Mouse (Mus musculus): ENCODE measurements around the gene Dtnbp1. TPM values are rescaled to one million over a fixed set of nuclear protein-coding genes. Genes with fewer than 3 reads are reported as not detected.

The Dtnbp1 gene
- 10 to 100 TPM; 67.8 to 74.4 TPM for total RNA-seq (2021)

GRCm38 (mm10) chr13:45001911-45002615 lies at the start of gene Dtnbp1:
Dtnbp1 (minus strand) TSS chr13:45002147.
- intact Hi-C loops (cut with DNase I): no loop called here
- peak; percentile 82 to 83 for DNase-seq

- intact Hi-C loops (cut with DNase I): no loop called here
- no peak for DNase-seq
Observed at GRCm38 (mm10) chr13:45049261-45050020, 47.5 kb upstream of the Dtnbp1 start.

- no peak for DNase-seq
- intact Hi-C loops (cut with DNase I): no loop called here
Observed at GRCm38 (mm10) chr13:45043466-45043865, 41.5 kb upstream of the Dtnbp1 start.

- intact Hi-C loops (cut with DNase I): no loop called here
- no peak for DNase-seq
Observed at GRCm38 (mm10) chr13:45040741-45041140, 38.8 kb upstream of the Dtnbp1 start.

DNA sequence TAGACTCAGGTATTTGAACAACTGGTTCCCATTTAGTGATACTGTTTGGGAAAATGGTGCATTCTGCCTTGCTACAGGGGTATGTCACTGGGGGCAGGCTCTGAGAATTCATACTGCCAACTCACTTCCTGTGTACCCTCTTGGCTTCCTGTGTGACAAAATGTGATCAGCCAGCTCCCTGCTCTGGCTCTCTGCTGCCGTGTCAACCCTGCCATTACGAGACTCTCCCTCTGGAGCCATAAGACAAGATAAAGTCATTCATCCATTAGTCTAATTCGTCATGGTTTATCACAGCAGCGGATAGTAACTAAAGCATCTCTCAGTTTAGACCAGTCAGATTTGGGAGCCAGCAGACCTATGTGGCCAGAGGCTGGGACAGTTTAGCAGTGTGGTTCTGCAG lies 38.2 kb upstream of the Dtnbp1 start:
- intact Hi-C loops (cut with DNase I): no loop called here
- no peak for DNase-seq

DNA sequence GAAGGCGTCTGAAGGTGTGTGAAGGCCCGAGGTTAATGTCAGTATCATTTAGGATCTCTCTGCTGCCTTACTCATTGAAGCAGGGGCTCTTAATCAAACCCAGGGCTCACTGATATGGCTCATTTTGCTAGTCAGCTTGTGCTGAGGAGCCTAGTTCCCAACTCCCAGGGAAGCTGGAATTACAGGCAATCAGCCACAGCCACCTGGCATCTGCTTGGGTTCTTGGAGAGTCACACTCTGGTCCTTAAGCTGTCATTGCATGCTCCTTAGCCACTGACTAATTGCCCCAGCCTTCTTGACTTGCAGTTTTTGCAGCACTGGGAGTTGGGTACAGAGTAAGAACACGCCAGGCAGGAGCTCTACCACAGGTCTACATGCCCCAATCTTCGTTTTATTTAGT lies 34.5 kb upstream of the Dtnbp1 start:
- intact Hi-C loops (cut with DNase I): loop anchor here (10.0 kb wide), 1 partner anchor 118 kb away; no protein-coding TSS in a partner anchor
- no peak for DNase-seq

GRCm38 (mm10) chr13:45034759-45035158 lies 32.8 kb upstream of the Dtnbp1 start:
- intact Hi-C loops (cut with DNase I): loop anchor here (10.0 kb wide), 1 partner anchor 120 kb away; no protein-coding TSS in a partner anchor
- DNase-seq: no peak

DNA sequence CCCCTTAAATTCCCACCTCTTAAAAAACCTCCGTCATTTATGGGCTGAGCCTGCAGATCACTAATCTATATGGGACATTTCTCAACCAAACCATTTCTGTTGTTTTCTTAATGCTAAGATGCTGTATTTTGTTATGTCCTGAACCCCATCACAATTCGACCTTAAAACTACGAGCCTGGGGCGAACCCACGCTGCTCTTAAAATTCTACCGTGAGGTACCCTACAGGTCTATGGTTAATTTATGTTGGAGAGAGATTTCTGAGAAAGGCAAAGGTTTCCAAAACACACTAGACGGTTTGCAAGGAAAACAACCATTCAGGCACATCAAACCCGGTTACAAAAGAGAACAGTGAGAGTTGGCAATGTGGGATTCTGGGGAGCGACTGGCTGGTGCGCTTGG lies 31.4 kb upstream of the Dtnbp1 start:
- intact Hi-C loops (cut with DNase I): loop anchor here (10.0 kb wide), 1 partner anchor 121 kb away; no protein-coding TSS in a partner anchor
- no peak for DNase-seq

GRCm38 (mm10) chr13:45032484-45032883 lies 30.5 kb upstream of the Dtnbp1 start:
- DNase-seq: no peak
- intact Hi-C loops (cut with DNase I): loop anchor here (10.0 kb wide), 1 partner anchor 122 kb away; no protein-coding TSS in a partner anchor

DNA sequence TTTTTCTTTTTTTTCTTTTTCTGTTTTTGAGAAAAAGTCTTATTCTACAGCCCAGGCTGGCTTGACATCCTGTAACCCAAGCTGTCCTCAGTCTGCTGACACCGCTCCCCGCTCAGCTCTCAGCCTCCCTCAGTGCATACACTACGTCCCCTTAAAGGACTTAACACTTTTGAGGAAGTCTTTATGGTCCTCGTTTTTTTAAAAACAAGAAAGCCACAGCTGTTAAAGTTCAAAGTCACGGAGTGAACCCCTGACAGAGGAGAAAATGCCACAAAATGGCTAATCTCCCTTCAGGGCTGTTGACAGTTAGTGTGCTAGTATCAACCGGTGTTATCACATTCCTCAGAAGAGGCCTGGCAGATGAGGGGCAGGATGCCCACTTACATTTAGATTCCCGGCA lies 29.8 kb upstream of the Dtnbp1 start:
- peak in 1 of 2 experiments; percentile 19 for DNase-seq
- intact Hi-C loops (cut with DNase I): loop anchor here (2.0 to 10.0 kb wide), 3 partner anchors 123 to 445 kb away; no protein-coding TSS in a partner anchor

DNA sequence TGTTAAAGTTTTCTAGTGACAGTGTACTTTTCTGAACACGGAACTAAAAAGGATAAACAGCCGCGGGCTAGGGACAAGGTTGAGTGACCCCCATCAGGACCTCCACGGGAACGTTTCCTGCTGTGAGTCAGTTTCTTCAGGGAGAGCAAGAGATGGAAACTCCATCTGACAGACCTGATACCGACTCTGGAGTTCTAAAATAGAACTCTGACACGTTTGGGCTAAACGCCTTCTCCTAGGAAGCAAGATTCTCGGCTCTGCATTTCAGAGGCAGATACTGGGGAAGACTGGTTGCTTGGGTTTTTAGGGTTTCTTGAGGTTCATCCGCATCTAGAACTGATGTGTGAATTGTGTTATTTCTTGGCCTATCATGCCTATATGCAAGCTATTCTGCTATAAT lies 29.4 kb upstream of the Dtnbp1 start:
- intact Hi-C loops (cut with DNase I): loop anchor here (2.0 to 10.0 kb wide), 3 partner anchors 123 to 445 kb away; no protein-coding TSS in a partner anchor
- no peak for DNase-seq

- intact Hi-C loops (cut with DNase I): loop anchor here (2.0 to 10.0 kb wide), 3 partner anchors 124 to 446 kb away; no protein-coding TSS in a partner anchor
- peak; percentile 93 to 95 for DNase-seq
Observed at GRCm38 (mm10) chr13:45030830-45031229, 28.9 kb upstream of the Dtnbp1 start.

GRCm38 (mm10) chr13:45029791-45030190 lies 27.8 kb upstream of the Dtnbp1 start:
- DNase-seq: no peak
- intact Hi-C loops (cut with DNase I): loop anchor here (2.0 to 10.0 kb wide), 3 partner anchors 125 to 447 kb away; no protein-coding TSS in a partner anchor

- intact Hi-C loops (cut with DNase I): no loop called here
Observed at GRCm38 (mm10) chr13:45026291-45026690, 24.3 kb upstream of the Dtnbp1 start.

DNA sequence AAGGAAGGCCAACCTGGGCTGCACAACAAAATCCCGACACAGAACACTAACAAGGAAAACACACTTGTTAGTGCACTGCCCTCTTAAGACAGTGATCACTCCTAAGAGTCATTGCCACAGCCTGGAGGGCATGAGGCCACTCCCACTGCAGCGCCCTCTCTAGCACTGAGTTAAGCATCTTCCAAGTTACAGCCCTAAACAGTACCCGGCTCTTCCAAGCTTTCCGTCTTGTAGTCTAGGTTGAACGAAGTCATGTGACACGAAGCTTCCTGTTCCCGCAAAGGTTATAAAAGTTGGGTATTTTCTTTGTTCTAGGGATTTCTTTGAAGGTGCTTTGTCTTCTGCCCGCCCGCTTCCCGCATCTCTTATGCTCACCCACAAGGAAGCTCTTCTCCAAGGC lies 22.9 kb upstream of the Dtnbp1 start:
- no peak for DNase-seq
- intact Hi-C loops (cut with DNase I): no loop called here

More at GRCm38 (mm10) chr13:45026291-45026690, 24.3 kb upstream of the Dtnbp1 start:
- no peak for DNase-seq

DNA sequence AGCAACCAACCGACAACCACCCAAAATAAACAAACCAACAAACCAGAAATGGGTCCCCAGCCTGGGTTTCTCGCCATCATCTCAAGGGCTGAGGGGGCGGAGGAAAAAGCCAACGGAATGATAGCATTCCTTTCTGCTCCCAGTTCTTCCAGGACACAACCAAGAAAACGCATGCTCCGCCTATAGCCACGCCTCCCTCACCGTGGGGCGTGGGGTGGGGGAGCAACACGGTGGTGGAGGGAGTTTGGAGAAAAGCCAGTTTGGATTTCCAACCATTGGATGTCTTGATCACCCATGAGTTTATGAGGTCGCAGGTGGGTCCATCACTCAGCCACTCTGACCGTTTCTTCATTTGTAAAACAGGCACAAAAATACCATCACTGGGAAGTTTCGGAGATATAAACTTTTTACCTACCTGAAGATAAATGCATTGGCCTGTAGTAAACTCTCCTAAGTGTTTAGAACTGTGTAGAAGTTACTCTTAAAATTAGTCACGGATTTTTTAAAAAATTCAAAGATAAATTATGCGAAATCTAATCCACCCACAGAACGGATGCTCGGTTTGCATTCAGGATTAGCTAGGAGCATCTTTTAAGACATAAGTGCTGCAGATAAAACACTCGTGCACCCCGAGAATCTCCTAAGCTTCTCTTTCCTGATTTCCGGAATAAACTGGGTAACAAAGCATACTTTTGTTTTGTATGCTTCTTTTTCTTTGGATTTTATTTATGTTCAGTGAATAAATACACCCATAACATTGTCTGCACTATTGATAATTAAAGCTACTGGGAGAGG lies 21.6 kb upstream of the Dtnbp1 start:
- intact Hi-C loops (cut with DNase I): no loop called here
- DNase-seq: no peak

GRCm38 (mm10) chr13:45008150-45008549 lies 6.2 kb upstream of the Dtnbp1 start:
- DNase-seq: peak in 1 of 2 experiments; percentile 47

GRCm38 (mm10) chr13:45007726-45008125 lies 5.8 kb upstream of the Dtnbp1 start:
- intact Hi-C loops (cut with DNase I): no loop called here
- no peak for DNase-seq

More at GRCm38 (mm10) chr13:45008150-45008549, 6.2 kb upstream of the Dtnbp1 start:
- intact Hi-C loops (cut with DNase I): no loop called here

- intact Hi-C loops (cut with DNase I): no loop called here
- DNase-seq: no peak
Observed at GRCm38 (mm10) chr13:45006483-45006882, 4.5 kb upstream of the Dtnbp1 start.

DNA sequence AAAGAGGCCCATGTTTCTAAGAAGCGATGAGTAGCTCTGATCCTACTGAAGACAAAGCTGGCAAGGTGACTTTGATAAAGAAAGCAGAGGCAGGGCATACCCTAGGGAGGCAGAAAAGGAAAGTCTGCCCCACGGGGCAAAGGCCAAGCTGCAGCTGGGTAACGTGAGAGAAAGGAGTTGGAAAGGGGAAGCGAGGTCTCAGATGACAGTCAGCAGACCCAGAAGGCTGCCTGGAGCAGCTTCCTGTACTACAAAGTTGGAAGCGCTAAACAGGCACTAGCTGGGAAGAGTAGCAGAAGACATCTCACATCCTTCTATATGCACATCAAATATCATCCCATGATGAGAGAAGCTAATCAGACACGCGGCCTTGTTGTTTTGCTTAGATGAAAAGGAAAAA lies 3.9 kb upstream of the Dtnbp1 start:
- intact Hi-C loops (cut with DNase I): no loop called here
- DNase-seq: no peak

All from heart, postnatal 10 days (tissue).